Comparison of ENCODE assay signal across 9 mouse cellular contexts in the genomic region with DNA sequence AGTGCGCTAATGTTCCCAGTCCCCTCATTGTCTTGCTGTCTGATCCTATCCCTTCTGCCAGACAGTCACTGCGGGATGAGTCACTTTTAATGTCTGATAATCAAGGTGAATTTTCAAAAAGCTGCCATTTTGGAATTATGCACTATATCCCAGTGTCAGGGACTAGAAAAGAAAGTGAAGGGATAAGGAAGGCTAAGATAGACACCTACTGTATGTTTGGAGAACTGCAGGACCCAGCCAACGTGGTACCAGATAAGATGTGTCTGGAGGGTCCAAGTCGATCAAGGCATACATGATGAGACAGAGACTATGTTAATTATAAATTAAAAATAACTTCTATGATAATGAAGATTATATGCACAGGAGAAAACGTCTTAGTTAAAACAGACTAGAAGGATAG.
A peak's percentile ranks its signal among the peaks of the same experiment; 100 is the strongest.
DNase-seq lines count a peak whose midpoint lies in the region; ATAC-seq lines count a peak whose summit lies in the region.
"Had no signal": no experiment of that assay in that cellular context is flagged by ENCODE, and none has a peak within 500 bp of the region (broad histone marks: within the 10 kb centered on the region; RNA-seq: fewer than 3 reads in every experiment).

No protein-coding gene starts in this region.

- peak; percentile 85 for ATAC-seq in midbrain, embryonic 14.5 days (ENCODE audit: low FRiP score, low TSS enrichment)

- WGBS in midbrain, embryonic 14.5 days, result 14% methylated on average over 5 of the region's 5 CpGs

- H3K36me3 ChIP-seq in midbrain, embryonic 14.5 days (ENCODE audit: control insufficient read depth, insufficient read depth, low read length), result no peaks in the 10 kb centered on the region
- H3K36me3 ChIP-seq: limb, embryonic 12.5 days had no signal

- no peak overlapping the region for H3K4me3 ChIP-seq in midbrain, embryonic 14.5 days (replicated peaks; ENCODE audit: low read depth, low read length)
- H3K4me3 ChIP-seq: limb, embryonic 12.5 days had no signal

- peak overlapping the region; percentile 93 for H3K27ac ChIP-seq in midbrain, embryonic 14.5 days (replicated peaks; ENCODE audit: low read depth, low read length)

- H3K4me2 ChIP-seq in midbrain, embryonic 14.5 days (ENCODE audit: low read length), result peak overlapping the region; percentile 38
- H3K4me2 ChIP-seq: limb, embryonic 12.5 days had no signal

- DNase-seq in kidney, adult 9 months, result peak; percentile 15
- no peak for DNase-seq in kidney, adult 8-10 months
- DNase-seq in cerebellum, postnatal 4 days (ENCODE audit: low spot score in 2 of 2), result peak; percentile 39 to 65
- DNase-seq in frontal cortex, postnatal 25 days (ENCODE audit: low spot score in 2 of 2), result peak; percentile 53 to 54
- DNase-seq in layer of hippocampus, postnatal 14 days (ENCODE audit: low spot score in 2 of 2), result peak; percentile 56 to 79
- DNase-seq in midbrain, embryonic 14.5 days, result peak; percentile 92
- no peak for DNase-seq in spleen, postnatal 14 days (ENCODE audit: low spot score in 2 of 2)
- DNase-seq in urinary bladder, postnatal 4 days (ENCODE audit: low spot score in 2 of 2), result no peak

- no peak overlapping the region; the same call in 1 of the 2 replicates for H3K9ac ChIP-seq in midbrain, embryonic 14.5 days (replicated peaks; ENCODE audit: low read length)
- H3K9ac ChIP-seq: limb, embryonic 12.5 days had no signal

- H3K4me1 ChIP-seq in midbrain, embryonic 14.5 days (ENCODE audit: control insufficient read depth, insufficient read depth, low read length), result peaks cover 37% of the 10 kb centered on the region

- no peaks in the 10 kb centered on the region for H3K9me3 ChIP-seq in midbrain, embryonic 14.5 days (ENCODE audit: control insufficient read depth, low read length)
- H3K9me3 ChIP-seq: limb, embryonic 12.5 days had no signal

- no peaks in the 10 kb centered on the region for H3K27me3 ChIP-seq in midbrain, embryonic 14.5 days (ENCODE audit: control insufficient read depth, insufficient read depth, low read length)
- H3K27me3 ChIP-seq: limb, embryonic 12.5 days had no signal

Comparison
In these comparisons a context has a peak if more than half of its experiments do, and no peak if none do; other contexts are left out.
1. DNase-seq: peak in kidney, adult 9 months (single experiment), cerebellum, postnatal 4 days (2 of 2), frontal cortex, postnatal 25 days (2 of 2), layer of hippocampus, postnatal 14 days (2 of 2) and midbrain, embryonic 14.5 days (single experiment); none in kidney, adult 8-10 months (0 of 2), spleen, postnatal 14 days (0 of 2) and urinary bladder, postnatal 4 days (0 of 2).